Mouse (Mus musculus) liver, postnatal 0 days (tissue): ENCODE data around the gene Ifnk. TPM values are rescaled to one million over a fixed set of nuclear protein-coding genes. Genes with fewer than 3 reads are reported as not detected.

Source experiments
- ATAC-seq: fragments of 200-750 bp; cut with Nextera tagmentation; 2 replicates; pipeline ENCODE4 v1.8.0; 2017; ENCODE audit warnings: mild to moderate bottlenecking, moderate library complexity
- DNase-seq: peaks from one replicate; pipeline ENCODE4 v3.0.0-alpha.2; 2016
- H3K27ac ChIP-seq: fragments of 300-500 bp; sonication (generic); 2 replicates; pipeline ENCODE4 v1.5.1; 2014; ENCODE audit warnings: antibody characterized with exemption, moderate library complexity, mild to moderate bottlenecking, low read depth
- H3K27me3 ChIP-seq: fragments of 300-500 bp; sonication (generic); 2 replicates; pipeline ENCODE4 v1.6.1; 2014; ENCODE audit warnings: low read length, control low read depth, mixed read lengths; ENCODE audit not compliant: insufficient read depth
- H3K36me3 ChIP-seq: fragments of 300-500 bp; sonication (generic); replicated peaks from 2 replicates; pipeline ENCODE4 v1.6.1; 2014; ENCODE audit warnings: mild to moderate bottlenecking, control low read depth, low read length, moderate library complexity, mixed read lengths; ENCODE audit not compliant: insufficient read depth
- H3K4me1 ChIP-seq: fragments of 300-500 bp; sonication (generic); 2 replicates; pipeline ENCODE4 v1.6.1; 2014; ENCODE audit warnings: antibody characterized with exemption, mild to moderate bottlenecking, control low read depth; ENCODE audit not compliant: insufficient read depth
- H3K4me2 ChIP-seq: fragments of 300-500 bp; sonication (generic); 2 replicates; pipeline ENCODE4 v1.6.1; 2014; ENCODE audit warnings: low read depth, mild to moderate bottlenecking, low read length, moderate library complexity, mixed read lengths
- H3K4me3 ChIP-seq: fragments of 300-500 bp; sonication (generic); 2 replicates; pipeline ENCODE4 v1.5.1; 2014; ENCODE audit warnings: low read depth, low read length
- H3K9ac ChIP-seq: fragments of 300-500 bp; sonication (generic); replicated peaks from 2 replicates; pipeline ENCODE4 v1.6.1; 2014; ENCODE audit warnings: mild to moderate bottlenecking, moderate library complexity
- H3K9me3 ChIP-seq: fragments of 300-500 bp; sonication (generic); 2 replicates; pipeline ENCODE4 v1.6.1; 2016; ENCODE audit warnings: mild to moderate bottlenecking, control low read depth, low read length, mixed read lengths
- CTCF ChIP-seq: sonication (generic); IDR thresholded peaks from 2 replicates; pipeline ENCODE4 v1.5.1; 2016; ENCODE audit warnings: antibody characterized with exemption, low read depth
- EP300 ChIP-seq: IDR thresholded peaks from 2 replicates; pipeline ENCODE4 v1.6.1; 2016; ENCODE audit warnings: antibody characterized with exemption, low read depth, mild to moderate bottlenecking
- WGBS: fragments of 180-500 bp; shearing (Covaris S2); extraction: QIAGEN DNeasy Blood & Tissue Kit; methylation state at CpG from one replicate; pipeline ENCODE4 v1.1.7; 2014; ENCODE audit not compliant: insufficient replicate concordance; 5-methylcytosine and 5-hydroxymethylcytosine counted together
- polyA plus RNA-seq: library from polyadenylated mRNA; unstranded; fragments of >200 nt; fragmentation: Nextera tagmentation; extraction: Ambion mirVana; gene quantifications from 2 replicates; pipeline ENCODE4 v1.2.1, GENCODE M21; 2015

The Ifnk gene
- polyA plus RNA-seq, 1 experiment from 2014 or later, result 0.27 TPM

DNA sequence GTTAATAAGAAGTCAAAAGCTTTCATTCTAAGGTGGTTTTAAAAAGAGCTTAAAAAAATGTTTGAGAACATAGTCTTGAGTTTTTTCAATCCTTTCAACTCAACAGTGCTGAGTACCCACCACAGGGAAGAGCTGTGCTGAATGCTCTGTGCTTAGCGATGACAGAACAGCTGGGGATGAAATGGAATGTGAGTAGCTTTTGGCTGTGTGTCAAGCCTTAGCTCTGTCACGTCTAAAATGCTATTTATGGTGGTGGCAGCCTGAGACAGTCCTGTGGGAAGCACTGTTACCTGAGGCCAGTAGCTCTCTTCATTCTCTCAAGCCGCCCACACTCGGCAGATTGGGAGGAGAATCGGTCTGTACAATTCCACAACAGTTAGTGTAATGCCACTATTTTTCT, 37.9 kb downstream of the Ifnk start:
- Histone ChIP-seq H3K4me2 (no peak overlapping the region), H3K4me3 (no peak overlapping the region), H3K27me3 (no peaks in the 10 kb centered on the region), H3K27ac (no peak overlapping the region), H3K9ac (no peak overlapping the region), H3K36me3 (peaks cover 16% of the 10 kb centered on the region), H3K4me1 (no peaks in the 10 kb centered on the region), H3K9me3 (no peaks in the 10 kb centered on the region)
- DNase-seq (no peak), ATAC-seq (no peak)
- 81% methylated on average over 5 of the region's 5 CpGs for WGBS
- TF ChIP-seq CTCF, result no peak
- no peak for TF ChIP-seq EP300

DNA sequence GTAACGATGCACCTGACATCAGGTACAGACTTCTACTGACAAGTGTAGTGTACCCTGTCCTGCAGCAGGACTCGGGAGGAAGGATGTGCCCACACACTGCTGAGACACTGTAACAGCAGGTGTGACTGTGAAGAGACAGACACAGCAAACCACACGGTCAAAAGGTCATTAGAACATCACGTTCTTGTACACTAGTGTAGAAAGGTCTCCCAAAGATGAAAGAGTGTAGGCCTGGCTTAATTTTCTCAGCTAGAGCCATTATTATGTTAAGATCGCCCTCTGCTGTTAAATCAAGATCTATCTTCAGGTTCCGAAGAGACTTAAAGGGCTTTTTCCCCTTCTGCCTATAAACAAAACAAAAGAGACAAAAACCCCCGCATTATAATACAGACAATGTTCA, 40.9 kb downstream of the Ifnk start:
- 50% methylated on average over 7 of the region's 7 CpGs for WGBS
- Histone ChIP-seq H3K9me3 (no peaks in the 10 kb centered on the region), H3K9ac (no peak overlapping the region), H3K36me3 (peaks cover 21% of the 10 kb centered on the region), H3K4me2 (no peak overlapping the region), H3K27me3 (no peaks in the 10 kb centered on the region), H3K27ac (no peak overlapping the region), H3K4me1 (no peaks in the 10 kb centered on the region), H3K4me3 (no peak overlapping the region)
- ATAC-seq (no peak), DNase-seq (no peak)
- TF ChIP-seq EP300 (no peak), CTCF (peak; percentile 42)

- Histone ChIP-seq H3K9me3 (no peaks in the 10 kb centered on the region), H3K4me3 (no peak overlapping the region), H3K27ac (no peak overlapping the region), H3K4me1 (no peaks in the 10 kb centered on the region), H3K27me3 (no peaks in the 10 kb centered on the region), H3K9ac (no peak overlapping the region), H3K36me3 (peaks cover 23% of the 10 kb centered on the region), H3K4me2 (no peak overlapping the region)
- ATAC-seq (no peak), DNase-seq (no peak)
- whole genome bisulfite sequencing, result 42% methylated on average over 5 of the region's 5 CpGs
- no peak for TF ChIP-seq CTCF
- peak; percentile 71 for TF ChIP-seq EP300
Measured at GRCm38 (mm10) chr4:35201700-35202099, 49.8 kb downstream of the Ifnk start.

Other genes with a start within 250 kb of the Ifnk start
- gene Mob3b, start 5.4 kb downstream of the Ifnk start, polyA plus RNA-seq, result 13.6 and 14.2 TPM in 2 replicates
- gene C9orf72, start 74.1 kb downstream of the Ifnk start, polyA plus RNA-seq, result 4.8 and 5.8 TPM in 2 replicates